Mouse (Mus musculus) neural tube, embryonic 14.5 days (tissue): ENCODE results near the gene Fnbp1l. TPM values are rescaled to one million over a fixed set of nuclear protein-coding genes. Genes with fewer than 3 reads are reported as not detected.

Source experiments
- ATAC-seq: fragments of 200-750 bp; cut with Nextera tagmentation; 2 replicates; pipeline ENCODE4 v1.8.0; 2017; ENCODE audit warnings: low read depth, mild to moderate bottlenecking, moderate TSS enrichment, moderate library complexity
- H3K27ac ChIP-seq: fragments of 300-500 bp; sonication (generic); 2 replicates; pipeline ENCODE4 v1.5.1; 2014; ENCODE audit warnings: low read depth, mild to moderate bottlenecking, control low read depth, low read length, moderate library complexity, mixed read lengths
- H3K27me3 ChIP-seq: fragments of 300-500 bp; sonication (generic); 2 replicates; pipeline ENCODE4 v1.6.1; 2014; ENCODE audit warnings: low read length; ENCODE audit not compliant: control insufficient read depth, insufficient read depth
- H3K36me3 ChIP-seq: fragments of 300-500 bp; sonication (generic); 2 replicates; pipeline ENCODE4 v1.6.1; 2014; ENCODE audit warnings: low read length, mixed read lengths; ENCODE audit not compliant: control insufficient read depth, insufficient read depth
- H3K4me1 ChIP-seq: fragments of 300-500 bp; sonication (generic); 2 replicates; pipeline ENCODE4 v1.6.1; 2014; ENCODE audit warnings: low read length; ENCODE audit not compliant: control insufficient read depth, insufficient read depth
- H3K4me2 ChIP-seq: fragments of 300-500 bp; sonication (generic); 2 replicates; pipeline ENCODE4 v1.6.1; 2014; ENCODE audit warnings: mild to moderate bottlenecking, low read depth, low read length, control low read depth
- H3K4me3 ChIP-seq: fragments of 300-500 bp; sonication (generic); 2 replicates; pipeline ENCODE4 v1.5.1; 2014; ENCODE audit warnings: low read depth, low read length, control low read depth, mixed read lengths
- H3K9ac ChIP-seq: fragments of 300-500 bp; sonication (generic); replicated peaks from 2 replicates; pipeline ENCODE4 v1.6.1; 2014; ENCODE audit warnings: low read depth, mild to moderate bottlenecking, control low read depth, low read length, mixed read lengths
- H3K9me3 ChIP-seq: fragments of 300-500 bp; sonication (generic); 2 replicates; pipeline ENCODE4 v1.6.1; 2016; ENCODE audit warnings: low read length; ENCODE audit not compliant: control insufficient read depth
- whole genome bisulfite sequencing: fragments of 180-500 bp; shearing (Covaris S2); extraction: QIAGEN DNeasy Blood & Tissue Kit; methylation state at CpG from one replicate; pipeline ENCODE4 v1.1.7; 2014; 5-methylcytosine and 5-hydroxymethylcytosine counted together
- polyA plus RNA-seq: library from polyadenylated mRNA; unstranded; fragments of >200 nt; fragmentation: Nextera tagmentation; extraction: Ambion mirVana; gene quantifications from 2 replicates; pipeline ENCODE4 v1.2.1, GENCODE M21; 2014

The Fnbp1l gene
- polyA plus RNA-seq, 1 experiment from 2014 or later: 214 TPM

- H3K4me2 ChIP-seq: no peak overlapping the region
- no peak for ATAC-seq
- H3K4me1 ChIP-seq: 0 out of 2 replicates have a peak, but pooled peaks cover 4% of the 10 kb centered on the region
- no peaks in the 10 kb centered on the region for H3K27me3 ChIP-seq
- WGBS: 56% methylated on average over 3 of the region's 3 CpGs
- H3K27ac ChIP-seq: no peak overlapping the region
- no peak overlapping the region for H3K4me3 ChIP-seq
- no peaks in the 10 kb centered on the region for H3K9me3 ChIP-seq
- H3K9ac ChIP-seq: no peak overlapping the region
- no peaks in the 10 kb centered on the region; the same call in 1 of the 2 replicates for H3K36me3 ChIP-seq
These were observed 32.4 kb downstream of the Fnbp1l start for GRCm38 (mm10) chr3:122586918-122587641.

DNA sequence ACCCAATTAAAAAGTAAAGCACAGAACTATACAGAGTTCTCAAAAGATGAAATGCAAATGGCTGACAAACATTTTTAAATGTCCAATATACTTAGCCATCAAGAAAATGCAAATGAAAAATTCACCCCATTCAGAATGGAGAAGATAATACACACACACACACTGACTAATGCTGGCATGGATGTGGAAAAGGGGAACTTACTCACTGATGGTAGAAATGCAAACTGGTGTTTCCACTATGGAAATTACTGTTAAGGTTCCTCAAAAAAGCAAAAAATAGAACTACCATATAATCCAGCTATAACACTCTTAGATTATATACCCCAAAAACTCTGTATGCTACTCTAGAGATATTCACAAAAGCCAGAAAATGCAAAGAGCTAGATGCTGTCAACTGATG lies 42.2 kb downstream of the Fnbp1l start:
- 0 out of 2 replicates have a peak, but pooled peaks cover 3% of the 10 kb centered on the region for H3K4me1 ChIP-seq
- no peak overlapping the region for H3K27ac ChIP-seq
- H3K4me2 ChIP-seq: no peak overlapping the region
- no peak overlapping the region for H3K4me3 ChIP-seq
- H3K9ac ChIP-seq: no peak overlapping the region
- no peaks in the 10 kb centered on the region for H3K36me3 ChIP-seq
- no peaks in the 10 kb centered on the region for H3K27me3 ChIP-seq
- H3K9me3 ChIP-seq: no peaks in the 10 kb centered on the region
- no peak for ATAC-seq

DNA sequence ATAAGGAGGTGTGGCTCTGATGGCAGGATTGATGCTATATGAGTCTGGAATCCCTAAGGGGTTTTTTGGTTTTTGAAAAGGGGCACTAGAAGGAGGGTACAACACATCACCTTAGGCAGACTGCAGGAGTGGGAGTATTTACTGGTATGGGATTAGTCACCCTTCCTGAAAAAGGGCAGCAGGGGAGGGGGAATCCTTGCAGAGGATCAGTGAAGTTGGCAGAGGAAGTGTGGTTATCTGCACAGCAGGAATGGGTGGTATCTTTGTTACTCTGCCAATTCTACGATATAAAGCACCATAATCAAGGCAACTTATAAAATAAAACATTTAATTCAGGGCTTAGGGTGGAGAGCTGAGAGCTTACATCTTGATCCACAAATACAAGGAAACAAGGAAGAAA lies 44.6 kb downstream of the Fnbp1l start:
- no peak overlapping the region for H3K4me3 ChIP-seq
- no peaks in the 10 kb centered on the region for H3K36me3 ChIP-seq
- no peak overlapping the region for H3K9ac ChIP-seq
- no peak overlapping the region for H3K27ac ChIP-seq
- H3K9me3 ChIP-seq: no peaks in the 10 kb centered on the region
- no peak for ATAC-seq
- no peak overlapping the region for H3K4me2 ChIP-seq
- WGBS: 82% methylated on average over 1 of the region's 1 CpGs
- H3K4me1 ChIP-seq: 0 out of 2 replicates have a peak, but pooled peaks cover 5% of the 10 kb centered on the region
- H3K27me3 ChIP-seq: no peaks in the 10 kb centered on the region

- H3K9ac ChIP-seq: no peak overlapping the region
- H3K27ac ChIP-seq: no peak overlapping the region
These were observed 45.9 kb downstream of the Fnbp1l start for GRCm38 (mm10) chr3:122573426-122574286.

DNA sequence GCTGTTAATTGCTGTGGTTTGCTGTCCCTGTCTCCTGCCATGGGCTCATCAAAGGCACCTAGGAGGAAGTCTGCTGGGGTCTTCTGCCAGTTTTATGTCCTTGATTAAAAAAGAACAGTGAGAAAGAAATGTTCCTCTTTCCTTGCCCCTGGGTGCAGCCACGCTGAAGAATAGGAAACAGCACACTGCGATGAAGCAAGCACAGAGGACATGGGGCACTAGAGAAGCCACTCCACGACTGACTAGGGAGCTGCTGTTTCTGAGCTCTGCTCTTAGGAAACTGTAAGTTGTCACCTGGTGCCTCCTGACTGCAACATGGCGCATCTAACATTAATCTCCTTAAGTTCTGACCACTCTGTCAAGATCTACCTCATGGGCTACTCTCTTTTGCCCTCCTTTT lies 53.0 kb downstream of the Fnbp1l start:
- WGBS: 80% methylated on average over 4 of the region's 4 CpGs
- ATAC-seq: no peak
- H3K4me1 ChIP-seq: no peaks in the 10 kb centered on the region

More at GRCm38 (mm10) chr3:122573426-122574286, 45.9 kb downstream of the Fnbp1l start:
- Histone ChIP-seq H3K9me3 (no peaks in the 10 kb centered on the region), H3K27me3 (no peaks in the 10 kb centered on the region), H3K4me1 (0 out of 2 replicates have a peak, but pooled peaks cover 5% of the 10 kb centered on the region), H3K4me3 (no peak overlapping the region), H3K4me2 (no peak overlapping the region), H3K36me3 (no peaks in the 10 kb centered on the region)
- WGBS: 85% methylated on average over 5 of the region's 5 CpGs
- ATAC-seq: no peak; the same call in 1 of the 2 replicates

GRCm38 (mm10) chr3:122566112-122566511 lies 53.4 kb downstream of the Fnbp1l start:
- H3K27ac ChIP-seq: no peak overlapping the region
- no peaks in the 10 kb centered on the region for H3K9me3 ChIP-seq
- no peaks in the 10 kb centered on the region for H3K27me3 ChIP-seq
- no peaks in the 10 kb centered on the region for H3K4me1 ChIP-seq
- ATAC-seq: no peak
- H3K36me3 ChIP-seq: peaks cover 3% of the 10 kb centered on the region; the same call in 1 of the 2 replicates
- no peak overlapping the region for H3K4me3 ChIP-seq
- no peak overlapping the region for H3K9ac ChIP-seq
- WGBS: 69% methylated on average over 3 of the region's 3 CpGs
- H3K4me2 ChIP-seq: no peak overlapping the region

More for the DNA sequence above, 53.0 kb downstream of the Fnbp1l start:
- Histone ChIP-seq H3K9me3 (no peaks in the 10 kb centered on the region), H3K36me3 (peaks cover 3% of the 10 kb centered on the region; the same call in 1 of the 2 replicates), H3K27ac (no peak overlapping the region), H3K4me3 (no peak overlapping the region), H3K4me2 (no peak overlapping the region), H3K27me3 (no peaks in the 10 kb centered on the region), H3K9ac (no peak overlapping the region)

DNA sequence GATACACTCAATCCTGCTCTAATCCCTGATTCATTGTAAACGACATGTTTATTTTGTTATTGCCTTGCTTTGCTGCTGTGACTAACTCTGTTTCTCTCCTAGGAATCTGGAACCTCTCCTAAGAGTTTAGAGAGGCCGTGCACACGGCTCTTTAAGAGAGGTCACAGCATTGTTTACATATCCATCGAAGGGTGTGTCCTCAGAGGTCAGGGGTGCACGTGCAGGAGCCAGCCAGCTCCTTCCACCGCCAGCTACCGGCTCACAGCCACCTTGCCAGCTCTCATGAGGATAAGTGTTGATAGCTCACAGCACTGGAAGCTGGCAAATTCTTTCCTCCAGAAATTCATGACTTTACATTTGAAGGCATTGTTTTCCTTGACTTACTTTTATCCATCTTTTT lies 54.2 kb downstream of the Fnbp1l start:
- Histone ChIP-seq H3K36me3 (peaks cover 3% of the 10 kb centered on the region; the same call in 1 of the 2 replicates), H3K4me2 (no peak overlapping the region), H3K9me3 (no peaks in the 10 kb centered on the region), H3K9ac (no peak overlapping the region), H3K27ac (no peak overlapping the region), H3K27me3 (no peaks in the 10 kb centered on the region), H3K4me3 (no peak overlapping the region), H3K4me1 (no peaks in the 10 kb centered on the region)
- no peak for ATAC-seq
- WGBS: 53% methylated on average over 7 of the region's 7 CpGs

GRCm38 (mm10) chr3:122557766-122558165 lies 61.7 kb downstream of the Fnbp1l start:
- Histone ChIP-seq H3K4me2 (no peak overlapping the region), H3K36me3 (no peaks in the 10 kb centered on the region; the same call in 1 of the 2 replicates), H3K9me3 (no peaks in the 10 kb centered on the region), H3K9ac (no peak overlapping the region), H3K4me3 (no peak overlapping the region), H3K4me1 (no peaks in the 10 kb centered on the region), H3K27me3 (no peaks in the 10 kb centered on the region), H3K27ac (no peak overlapping the region)
- ATAC-seq: no peak
- WGBS: 38% methylated on average over 2 of the region's 2 CpGs

DNA sequence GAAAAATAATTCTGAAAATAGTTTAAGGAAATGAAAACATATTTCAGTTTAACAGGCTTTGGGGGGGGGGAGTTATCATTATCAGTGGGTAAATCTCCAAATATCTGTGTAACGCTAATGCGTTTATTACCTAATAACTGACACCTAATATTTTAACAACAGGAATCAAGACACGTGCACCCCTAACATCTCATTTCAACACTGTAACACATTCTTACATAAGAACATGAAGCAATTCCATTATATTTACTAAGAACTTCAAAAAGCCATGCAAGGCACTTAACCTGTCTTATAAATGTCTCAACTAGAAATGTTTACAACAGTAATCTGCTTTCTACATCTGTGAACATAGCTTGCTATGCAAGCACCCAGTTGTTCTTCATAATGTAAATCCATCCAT lies 68.3 kb downstream of the Fnbp1l start:
- H3K27me3 ChIP-seq: no peaks in the 10 kb centered on the region
- H3K4me3 ChIP-seq: no peak overlapping the region
- H3K4me2 ChIP-seq: no peak overlapping the region
- peaks cover 13% of the 10 kb centered on the region for H3K36me3 ChIP-seq
- no peaks in the 10 kb centered on the region for H3K4me1 ChIP-seq
- 95% methylated on average over 3 of the region's 3 CpGs for WGBS
- no peak overlapping the region for H3K27ac ChIP-seq
- no peak for ATAC-seq
- no peak overlapping the region for H3K9ac ChIP-seq
- no peaks in the 10 kb centered on the region for H3K9me3 ChIP-seq
